18 mouse cellular contexts compared by ENCODE assay signal in genomic region chr5:115897036-115897435, GRCm38 (mm10). TPM values are rescaled to one million over a fixed set of nuclear protein-coding genes. Genes with fewer than 3 reads are reported as not detected.
A peak's percentile ranks its signal among the peaks of the same experiment; 100 is the strongest.
DNase-seq lines count a peak whose midpoint lies in the region; ATAC-seq lines count a peak whose summit lies in the region.
"Had no signal": no experiment of that assay in that cellular context is flagged by ENCODE, and none has a peak within 500 bp of the region (broad histone marks: within the 10 kb centered on the region; RNA-seq: fewer than 3 reads in every experiment).

No protein-coding gene starts in this region.

- peak; percentile 28 for ATAC-seq in inflammation-experienced regulatory T-cells, adult 6 months
- ATAC-seq in monocyte, adult 5-6 weeks (replicated peaks; ENCODE audit: insufficient number of reproducible peaks, low FRiP score, low TSS enrichment, poor library complexity, severe bottlenecking), result no peak
- ATAC-seq: intestine, embryonic 16.5 days; midbrain, embryonic 16.5 days had no signal

- peak; percentile 65 for DNase-seq in testis, postnatal 14 days (ENCODE audit: low spot score)
- no peak for DNase-seq in testis, postnatal 10 days (ENCODE audit: low spot score)
- peak; percentile 25 for DNase-seq in MEL-GATA-1-ER (ENCODE audit: extremely low read depth, low read depth)
- DNase-seq in right cerebral cortex, postnatal 25 days, result no peak
- no peak for DNase-seq in frontal cortex, postnatal 25 days (ENCODE audit: low spot score in 2 of 2)
- DNase-seq: adrenal gland, postnatal 14 days; cerebellum, adult 8-10 months; gastrocnemius, adult 2 months; heart, postnatal 36 days; kidney, adult 9 months; kidney, postnatal 14 days; lung, embryonic 14.5 days; right cerebral cortex, postnatal 14 days; thymus, postnatal 25 days had no signal

RNA-seq across cellular contexts. Expression of gene Cit, which starts 52.0 kb away (rescaled TPM):
- polyA plus RNA-seq in inflammation-experienced regulatory T-cells, adult 6 months (2017; shearing (Covaris generic)), result 10 to 100 TPM in 1 of 3 experiments, 1 to 10 TPM in 2; 2.9 to 27.5 (median 4.1) TPM
- 3.9 to 4.6 TPM (median 4.4 TPM) in 3 replicates for total RNA-seq in monocyte, adult 5-6 weeks (2017)

Comparison
In these comparisons a context has a peak if more than half of its experiments do, and no peak if none do; other contexts are left out.
1. DNase-seq: peak in testis, postnatal 14 days (single experiment) and MEL-GATA-1-ER (single experiment); none in testis, postnatal 10 days (single experiment), right cerebral cortex, postnatal 25 days (single experiment) and frontal cortex, postnatal 25 days (0 of 2).